Mouse (Mus musculus): ENCODE results near the gene Ndufaf2. TPM values are rescaled to one million over a fixed set of nuclear protein-coding genes. Genes with fewer than 3 reads are reported as not detected.

The Ndufaf2 gene
- polyA plus RNA-seq, 1 experiment from 2014 or later, result 62.3 TPM

- H3K4me3 ChIP-seq, result no peak overlapping the region
- no peak overlapping the region for H3K27ac ChIP-seq (ENCODE audit: poor library complexity, severe bottlenecking)
- 81% methylated on average over 4 of the region's 4 CpGs for WGBS
- no peaks in the 10 kb centered on the region for H3K9me3 ChIP-seq (replicated peaks)
- no peak overlapping the region for H3K4me2 ChIP-seq
- peaks cover 26% of the 10 kb centered on the region for H3K4me1 ChIP-seq (replicated peaks)
- no peak overlapping the region for H3K9ac ChIP-seq
- no peak for ATAC-seq (ENCODE audit: insufficient number of reproducible peaks, low FRiP score)
- H3K36me3 ChIP-seq, result no peaks in the 10 kb centered on the region
- no peaks in the 10 kb centered on the region for H3K27me3 ChIP-seq (replicated peaks)
Measured at GRCm38 (mm10) chr13:107961501-107961900, 196.9 kb downstream of the Ndufaf2 start.

GRCm38 (mm10) chr13:107960549-107960948, 197.9 kb downstream of the Ndufaf2 start:
- Histone ChIP-seq H3K36me3 (no peaks in the 10 kb centered on the region), H3K9me3 (replicated peaks) (no peaks in the 10 kb centered on the region), H3K27me3 (replicated peaks) (no peaks in the 10 kb centered on the region), H3K9ac (no peak overlapping the region), H3K4me3 (no peak overlapping the region), H3K4me2 (no peak overlapping the region), H3K4me1 (replicated peaks) (peaks cover 30% of the 10 kb centered on the region), H3K27ac (ENCODE audit: poor library complexity, severe bottlenecking) (no peak overlapping the region)
- WGBS, result 86% methylated on average over 5 of the region's 5 CpGs
- no peak for ATAC-seq (ENCODE audit: insufficient number of reproducible peaks, low FRiP score)

- peaks cover 34% of the 10 kb centered on the region for H3K4me1 ChIP-seq (replicated peaks)
Measured at GRCm38 (mm10) chr13:107959891-107960290, 198.5 kb downstream of the Ndufaf2 start.

GRCm38 (mm10) chr13:107956246-107956645, 202.2 kb downstream of the Ndufaf2 start:
- no peaks in the 10 kb centered on the region for H3K36me3 ChIP-seq
- no peak overlapping the region for H3K4me2 ChIP-seq
- H3K9ac ChIP-seq, result no peak overlapping the region
- peaks cover 18% of the 10 kb centered on the region for H3K4me1 ChIP-seq (replicated peaks)
- no peaks in the 10 kb centered on the region for H3K9me3 ChIP-seq (replicated peaks)
- ATAC-seq (ENCODE audit: insufficient number of reproducible peaks, low FRiP score), result no peak
- 53% methylated on average over 3 of the region's 3 CpGs for WGBS
- H3K4me3 ChIP-seq, result no peak overlapping the region
- H3K27me3 ChIP-seq (replicated peaks), result no peaks in the 10 kb centered on the region
- H3K27ac ChIP-seq (ENCODE audit: poor library complexity, severe bottlenecking), result 0 out of 2 replicates have a peak overlapping the region, but pooled peaks have one; percentile 3

More at GRCm38 (mm10) chr13:107959891-107960290, 198.5 kb downstream of the Ndufaf2 start:
- H3K9ac ChIP-seq, result no peak overlapping the region
- ATAC-seq (ENCODE audit: insufficient number of reproducible peaks, low FRiP score), result no peak
- H3K9me3 ChIP-seq (replicated peaks), result no peaks in the 10 kb centered on the region
- H3K27me3 ChIP-seq (replicated peaks), result no peaks in the 10 kb centered on the region
- no peak overlapping the region for H3K27ac ChIP-seq (ENCODE audit: poor library complexity, severe bottlenecking)
- no peak overlapping the region for H3K4me3 ChIP-seq
- no peaks in the 10 kb centered on the region for H3K36me3 ChIP-seq
- 80% methylated on average over 4 of the region's 4 CpGs for WGBS
- no peak overlapping the region for H3K4me2 ChIP-seq

GRCm38 (mm10) chr13:107955327-107956110, 202.9 kb downstream of the Ndufaf2 start:
- H3K36me3 ChIP-seq, result no peaks in the 10 kb centered on the region
- peak; percentile 56 for ATAC-seq (ENCODE audit: insufficient number of reproducible peaks, low FRiP score)
- peak overlapping the region; percentile 13; the same call in 1 of the 2 replicates for H3K27ac ChIP-seq (ENCODE audit: poor library complexity, severe bottlenecking)

GRCm38 (mm10) chr13:107954445-107955261, 203.8 kb downstream of the Ndufaf2 start:
- no peak for ATAC-seq (ENCODE audit: insufficient number of reproducible peaks, low FRiP score)
- peak overlapping the region; percentile 73; the same call in 1 of the 2 replicates for H3K27ac ChIP-seq (ENCODE audit: poor library complexity, severe bottlenecking)
- H3K36me3 ChIP-seq, result no peaks in the 10 kb centered on the region
- no peak overlapping the region; the same call in 1 of the 2 replicates for H3K9ac ChIP-seq
- H3K4me2 ChIP-seq, result peak overlapping the region; percentile 47
- 41% methylated on average over 16 of the region's 16 CpGs for WGBS
- H3K4me3 ChIP-seq, result no peak overlapping the region
- H3K4me1 ChIP-seq (replicated peaks), result peaks cover 18% of the 10 kb centered on the region
- no peaks in the 10 kb centered on the region for H3K27me3 ChIP-seq (replicated peaks)
- H3K9me3 ChIP-seq (replicated peaks), result no peaks in the 10 kb centered on the region

More at GRCm38 (mm10) chr13:107955327-107956110, 202.9 kb downstream of the Ndufaf2 start:
- H3K27me3 ChIP-seq (replicated peaks), result no peaks in the 10 kb centered on the region
- whole genome bisulfite sequencing, result 13% methylated on average over 15 of the region's 18 CpGs
- no peaks in the 10 kb centered on the region for H3K9me3 ChIP-seq (replicated peaks)
- H3K4me2 ChIP-seq, result peak overlapping the region; percentile 47
- peak overlapping the region; percentile 12; the same call in 1 of the 2 replicates for H3K4me3 ChIP-seq
- peaks cover 18% of the 10 kb centered on the region for H3K4me1 ChIP-seq (replicated peaks)
- no peak overlapping the region; the same call in 1 of the 2 replicates for H3K9ac ChIP-seq

GRCm38 (mm10) chr13:107954100-107954444, 204.4 kb downstream of the Ndufaf2 start:
- Histone ChIP-seq H3K4me2 (peak overlapping the region; percentile 11; the same call in 1 of the 2 replicates), H3K27ac (ENCODE audit: poor library complexity, severe bottlenecking) (peak overlapping the region; percentile 73; the same call in 1 of the 2 replicates), H3K9ac (no peak overlapping the region), H3K4me3 (no peak overlapping the region), H3K9me3 (replicated peaks) (no peaks in the 10 kb centered on the region), H3K4me1 (replicated peaks) (peaks cover 18% of the 10 kb centered on the region), H3K36me3 (no peaks in the 10 kb centered on the region), H3K27me3 (replicated peaks) (no peaks in the 10 kb centered on the region)
- 34% methylated on average over 9 of the region's 9 CpGs for WGBS
- ATAC-seq (ENCODE audit: insufficient number of reproducible peaks, low FRiP score), result no peak

Other genes with a start within 250 kb of the Ndufaf2 start
- gene Smim15, start 114.2 kb downstream of the Ndufaf2 start, polyA plus RNA-seq (2016; fragmentation: Nextera tagmentation; extraction: Ambion mirVana), result 26.5 and 29.4 TPM in 2 replicates
- 10.2 and 12.5 TPM in 2 replicates for gene Ercc8, start 108 bp upstream of the Ndufaf2 start, polyA plus RNA-seq (2016; fragmentation: Nextera tagmentation; extraction: Ambion mirVana)
- gene Elovl7, start 55.8 kb upstream of the Ndufaf2 start, polyA plus RNA-seq (2016; fragmentation: Nextera tagmentation; extraction: Ambion mirVana), result 1.3 and 1.5 TPM in 2 replicates
- gene Depdc1b, start 157.7 kb upstream of the Ndufaf2 start, polyA plus RNA-seq (2016; fragmentation: Nextera tagmentation; extraction: Ambion mirVana), result 5.3 and 5.8 TPM in 2 replicates

Measured in heart, embryonic 12.5 days (tissue).